Mouse (Mus musculus): ENCODE data around the gene Aurkb. TPM values are rescaled to one million over a fixed set of nuclear protein-coding genes. Genes with fewer than 3 reads are reported as not detected.

Aurkb gene
- total and polyA plus RNA-seq, 3 experiments: 120 to 170 (median 159) TPM

DNA sequence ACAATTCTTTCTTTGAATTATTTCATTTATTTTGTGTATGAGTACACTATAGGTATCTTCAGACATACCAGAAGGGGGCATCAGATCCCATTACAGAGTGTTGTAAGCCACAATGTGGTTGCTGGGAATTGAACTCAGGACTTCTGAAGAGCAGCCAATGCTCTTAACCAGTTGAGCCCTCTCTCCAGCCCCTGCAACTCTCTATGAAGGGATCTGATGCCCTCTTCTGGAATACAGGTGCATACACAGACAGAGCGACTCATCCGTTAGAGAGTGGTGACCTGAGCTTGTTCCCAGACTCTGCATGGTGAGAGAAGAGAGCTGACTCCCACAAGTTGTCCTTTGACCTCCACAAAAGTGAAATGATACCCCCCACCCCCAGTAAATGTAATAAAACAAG, 16.6 kb upstream of the Aurkb start:
- Histone ChIP-seq H3K27ac (ENCODE audit: control insufficient read depth, low read depth, low read length) (no peak overlapping the region), H3K36me3 (ENCODE audit: control insufficient read depth in 1 of 2, insufficient read depth in 2 of 2, low read length in 2 of 2) (peaks cover 0 to 7% of the 10 kb centered on the region in 2 experiments; a peak in 2 of 4 replicates), H3K4me1 (ENCODE audit: control insufficient read depth in 1 of 2, insufficient read depth in 2 of 2, low read length in 2 of 2) (no peaks in the 10 kb centered on the region), H3K79me2 (ENCODE audit: control insufficient read depth, insufficient read depth, low read length, poor library complexity) (no peaks in the 10 kb centered on the region), H3K27me3 (ENCODE audit: control insufficient read depth in 1 of 2, insufficient read depth in 2 of 2, low read length in 2 of 2) (no peaks in the 10 kb centered on the region), H3K9ac (ENCODE audit: control insufficient read depth, low read depth, low read length, poor library complexity, severe bottlenecking) (no peak overlapping the region), H3K9me3 (replicated peaks; ENCODE audit: insufficient read depth, low read length) (no peaks in the 10 kb centered on the region), H3K4me3 (ENCODE audit: control insufficient read depth in 1 of 2, insufficient read depth in 1 of 2, low read depth in 2 of 2, low read length in 2 of 2) (no peak overlapping the region)
- TF ChIP-seq ZKSCAN1 (IDR thresholded peaks at IDR 0.05; ENCODE audit: low read depth, low read length): no peak
- TF ChIP-seq ZC3H11A (IDR thresholded peaks at IDR 0.05; ENCODE audit: low read depth, low read length): peak; percentile 24; the same call in 1 of the 2 replicates
- no peak; the same call in 1 of the 2 replicates for TF ChIP-seq ZNF384 (IDR thresholded peaks at IDR 0.05; ENCODE audit: low read depth, low read length)
- TF ChIP-seq SMC3 (IDR thresholded peaks at IDR 0.05; ENCODE audit: low read depth, low read length): peak; percentile 49
- no peak for TF ChIP-seq KAT2A (conservative IDR thresholded peaks at IDR 0.05; ENCODE audit: low read depth, low read length)
- TF ChIP-seq CHD2 (IDR thresholded peaks at IDR 0.05; ENCODE audit: low read length): no peak
- no peak for TF ChIP-seq MEF2A (IDR thresholded peaks at IDR 0.05; ENCODE audit: extremely low read depth, insufficient replicate concordance, low read depth, low read length, poor library complexity, severe bottlenecking)
- no peak for TF ChIP-seq EP300 (IDR thresholded peaks at IDR 0.05; ENCODE audit: low read depth in 1 of 2, low read length in 2 of 2)
- no peak for TF ChIP-seq USF2 (IDR thresholded peaks at IDR 0.05; ENCODE audit: borderline replicate concordance in 1 of 2, insufficient read depth in 1 of 2, low read depth in 1 of 2, low read length in 2 of 2)
- peak; percentile 62 for TF ChIP-seq RAD21 (IDR thresholded peaks at IDR 0.05; ENCODE audit: low read depth, low read length)
- no peak for TF ChIP-seq NRF1 (IDR thresholded peaks at IDR 0.05; ENCODE audit: insufficient read depth, low read depth, low read length, poor library complexity, severe bottlenecking)
- TF ChIP-seq TAL1 (IDR thresholded peaks at IDR 0.05; ENCODE audit: low read length): no peak
- TF ChIP-seq MAZ (IDR thresholded peaks at IDR 0.05; ENCODE audit: low read depth, low read length): no peak
- TF ChIP-seq UBTF (IDR thresholded peaks at IDR 0.05; ENCODE audit: borderline replicate concordance, insufficient read depth, low read depth, low read length): no peak
- TF ChIP-seq MAFK (IDR thresholded peaks at IDR 0.05; ENCODE audit: borderline replicate concordance, low read depth, low read length): no peak
- no peak for TF ChIP-seq MXI1 (IDR thresholded peaks at IDR 0.05; ENCODE audit: low read depth, low read length)
- no peak for TF ChIP-seq GABPA (IDR thresholded peaks at IDR 0.05; ENCODE audit: low read depth, low read length)
- no peak for TF ChIP-seq MYC (IDR thresholded peaks at IDR 0.05; ENCODE audit: low read depth, low read length)
- TF ChIP-seq E2F4 (IDR thresholded peaks at IDR 0.05; ENCODE audit: borderline replicate concordance, low read depth, low read length): no peak
- no peak for TF ChIP-seq ELF1 (IDR thresholded peaks at IDR 0.05; ENCODE audit: low read depth, low read length)
- TF ChIP-seq TBP (IDR thresholded peaks at IDR 0.05; ENCODE audit: low read depth, low read length): 0 out of 2 replicates have a peak, but pooled peaks have one; percentile 22
- TF ChIP-seq MYB (IDR thresholded peaks at IDR 0.05; ENCODE audit: low read depth, low read length): no peak
- no peak for TF ChIP-seq NELFE (IDR thresholded peaks at IDR 0.05; ENCODE audit: low read depth, low read length)
- no peak for TF ChIP-seq GATA1 (IDR thresholded peaks at IDR 0.05; ENCODE audit: low read depth, low read length)
- TF ChIP-seq CTCF (IDR thresholded peaks at IDR 0.05 in 2 of 3, conservative IDR thresholded peaks at IDR 0.05 in 1 of 3; ENCODE audit: control insufficient read depth in 1 of 3, insufficient read depth in 1 of 3, low read depth in 2 of 3, low read length in 3 of 3, poor library complexity in 1 of 3, severe bottlenecking in 1 of 3): peak; percentile 43 to 63 (median 47)
- DNase-seq (ENCODE audit: low read depth, low spot score): peak; percentile 84

Measured in MEL (cell line).